Mouse (Mus musculus): ENCODE data around the gene Phf23. TPM values are rescaled to one million over a fixed set of nuclear protein-coding genes. Genes with fewer than 3 reads are reported as not detected.

Phf23 gene
- polyA plus RNA-seq, 1 experiment from 2014 or later = 57.7 TPM

GRCm38 (mm10) chr11:70030651-70031320, 35.2 kb downstream of the Phf23 start:
- Histone ChIP-seq H3K9ac (replicated peaks; ENCODE audit: low read length) (no peak overlapping the region), H3K4me1 (ENCODE audit: control insufficient read depth, insufficient read depth, low read length) (peaks cover 13% of the 10 kb centered on the region), H3K27me3 (ENCODE audit: control insufficient read depth, insufficient read depth, low read length) (no peaks in the 10 kb centered on the region), H3K4me3 (ENCODE audit: low read depth, low read length) (no peak overlapping the region), H3K4me2 (ENCODE audit: low read depth, low read length) (no peak overlapping the region), H3K27ac (replicated peaks; ENCODE audit: low read depth, low read length) (no peak overlapping the region; the same call in 1 of the 2 replicates), H3K9me3 (replicated peaks; ENCODE audit: control insufficient read depth, low read length) (no peaks in the 10 kb centered on the region), H3K36me3 (replicated peaks; ENCODE audit: control insufficient read depth, insufficient read depth, low read depth, low read length) (peaks cover 9% of the 10 kb centered on the region)
- DNase-seq (ENCODE audit: low spot score) = no peak
- 96% methylated on average over 28 of the region's 28 CpGs for WGBS
- no peak for ATAC-seq (replicated peaks; ENCODE audit: insufficient number of reproducible peaks, low FRiP score, low TSS enrichment, low read depth)

- H3K9ac ChIP-seq (replicated peaks; ENCODE audit: low read length) = no peak overlapping the region
These were observed 35.7 kb downstream of the Phf23 start for GRCm38 (mm10) chr11:70031321-70031670.

DNA sequence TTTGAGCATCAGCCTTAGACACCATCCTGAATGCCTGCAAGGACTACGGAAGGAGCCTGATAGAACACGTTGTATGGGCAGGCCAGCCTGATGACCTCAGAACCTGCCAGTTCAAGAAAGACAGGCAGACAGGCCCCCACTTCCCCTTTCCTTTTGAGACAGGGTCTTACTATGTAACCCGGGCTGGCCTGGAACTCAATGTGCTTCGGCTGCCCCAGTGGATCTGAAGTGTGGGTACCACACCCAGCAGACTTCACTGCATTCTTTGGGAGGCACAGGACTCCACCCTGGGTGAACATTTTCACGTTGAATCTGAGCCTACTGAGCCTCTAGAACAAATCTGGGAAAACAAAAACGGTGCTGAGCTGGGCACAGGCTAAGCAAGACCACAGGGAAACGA, 42.6 kb downstream of the Phf23 start:
- no peaks in the 10 kb centered on the region for H3K27me3 ChIP-seq (ENCODE audit: control insufficient read depth, insufficient read depth, low read length)
- H3K36me3 ChIP-seq (replicated peaks; ENCODE audit: control insufficient read depth, insufficient read depth, low read depth, low read length) = no peaks in the 10 kb centered on the region; the same call in none of the 2 replicates
- WGBS = 80% methylated on average over 7 of the region's 7 CpGs

More at GRCm38 (mm10) chr11:70031321-70031670, 35.7 kb downstream of the Phf23 start:
- Histone ChIP-seq H3K4me1 (ENCODE audit: control insufficient read depth, insufficient read depth, low read length) (peaks cover 13% of the 10 kb centered on the region), H3K27ac (replicated peaks; ENCODE audit: low read depth, low read length) (no peak overlapping the region), H3K4me2 (ENCODE audit: low read depth, low read length) (no peak overlapping the region), H3K4me3 (ENCODE audit: low read depth, low read length) (no peak overlapping the region), H3K36me3 (replicated peaks; ENCODE audit: control insufficient read depth, insufficient read depth, low read depth, low read length) (peaks cover 9% of the 10 kb centered on the region), H3K27me3 (ENCODE audit: control insufficient read depth, insufficient read depth, low read length) (no peaks in the 10 kb centered on the region), H3K9me3 (replicated peaks; ENCODE audit: control insufficient read depth, low read length) (no peaks in the 10 kb centered on the region)
- DNase-seq (ENCODE audit: low spot score) (no peak), ATAC-seq (replicated peaks; ENCODE audit: insufficient number of reproducible peaks, low FRiP score, low TSS enrichment, low read depth) (no peak)
- 97% methylated on average over 11 of the region's 11 CpGs for WGBS

GRCm38 (mm10) chr11:70039631-70040030, 44.1 kb downstream of the Phf23 start:
- 91% methylated on average over 10 of the region's 10 CpGs for WGBS
- ATAC-seq (replicated peaks; ENCODE audit: insufficient number of reproducible peaks, low FRiP score, low TSS enrichment, low read depth) (no peak), DNase-seq (ENCODE audit: low spot score) (no peak)
- no peaks in the 10 kb centered on the region for H3K4me1 ChIP-seq (ENCODE audit: control insufficient read depth, insufficient read depth, low read length)
- no peak overlapping the region for H3K27ac ChIP-seq (replicated peaks; ENCODE audit: low read depth, low read length)
- no peaks in the 10 kb centered on the region for H3K27me3 ChIP-seq (ENCODE audit: control insufficient read depth, insufficient read depth, low read length)
- H3K9ac ChIP-seq (replicated peaks; ENCODE audit: low read length) = no peak overlapping the region
- H3K9me3 ChIP-seq (replicated peaks; ENCODE audit: control insufficient read depth, low read length) = no peaks in the 10 kb centered on the region
- no peak overlapping the region for H3K4me3 ChIP-seq (ENCODE audit: low read depth, low read length)
- H3K4me2 ChIP-seq (ENCODE audit: low read depth, low read length) = no peak overlapping the region
- peaks cover 2% of the 10 kb centered on the region for H3K36me3 ChIP-seq (replicated peaks; ENCODE audit: control insufficient read depth, insufficient read depth, low read depth, low read length)

More for the DNA sequence above, 42.6 kb downstream of the Phf23 start:
- no peak overlapping the region for H3K27ac ChIP-seq (replicated peaks; ENCODE audit: low read depth, low read length)
- ATAC-seq (replicated peaks; ENCODE audit: insufficient number of reproducible peaks, low FRiP score, low TSS enrichment, low read depth) = no peak
- H3K9ac ChIP-seq (replicated peaks; ENCODE audit: low read length) = no peak overlapping the region
- no peak overlapping the region for H3K4me2 ChIP-seq (ENCODE audit: low read depth, low read length)
- no peaks in the 10 kb centered on the region for H3K4me1 ChIP-seq (ENCODE audit: control insufficient read depth, insufficient read depth, low read length)
- no peak overlapping the region for H3K4me3 ChIP-seq (ENCODE audit: low read depth, low read length)
- H3K9me3 ChIP-seq (replicated peaks; ENCODE audit: control insufficient read depth, low read length) = no peaks in the 10 kb centered on the region
- no peak for DNase-seq (ENCODE audit: low spot score)

DNA sequence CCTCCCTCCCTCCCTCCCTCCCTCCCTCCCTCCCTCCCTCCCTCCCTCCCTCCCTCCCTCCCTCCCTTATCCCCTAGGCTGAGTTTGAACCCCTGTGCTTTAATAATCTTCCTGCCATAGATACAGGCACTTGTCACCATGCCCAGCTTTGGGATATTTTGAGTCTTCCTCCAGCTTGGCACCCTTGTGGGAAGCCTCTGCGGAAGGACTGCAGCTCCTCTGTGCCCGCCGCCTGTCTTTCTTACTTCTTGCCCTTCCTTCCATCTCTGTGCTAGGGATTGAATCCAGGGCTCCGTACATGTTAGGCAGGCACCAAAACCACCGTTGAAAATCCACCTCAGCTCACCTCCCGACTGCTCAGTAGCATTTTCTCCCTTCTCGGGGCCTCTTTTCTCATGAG, 44.6 kb downstream of the Phf23 start:
- 93% methylated on average over 7 of the region's 7 CpGs for WGBS
- H3K27ac ChIP-seq (replicated peaks; ENCODE audit: low read depth, low read length) = no peak overlapping the region
- H3K4me1 ChIP-seq (ENCODE audit: control insufficient read depth, insufficient read depth, low read length) = no peaks in the 10 kb centered on the region
- no peak for DNase-seq (ENCODE audit: low spot score)
- H3K4me2 ChIP-seq (ENCODE audit: low read depth, low read length) = no peak overlapping the region
- H3K9ac ChIP-seq (replicated peaks; ENCODE audit: low read length) = no peak overlapping the region
- no peaks in the 10 kb centered on the region for H3K9me3 ChIP-seq (replicated peaks; ENCODE audit: control insufficient read depth, low read length)
- H3K27me3 ChIP-seq (ENCODE audit: control insufficient read depth, insufficient read depth, low read length) = no peaks in the 10 kb centered on the region
- H3K36me3 ChIP-seq (replicated peaks; ENCODE audit: control insufficient read depth, insufficient read depth, low read depth, low read length) = peaks cover 2% of the 10 kb centered on the region
- no peak for ATAC-seq (replicated peaks; ENCODE audit: insufficient number of reproducible peaks, low FRiP score, low TSS enrichment, low read depth)
- H3K4me3 ChIP-seq (ENCODE audit: low read depth, low read length) = no peak overlapping the region

- Histone ChIP-seq H3K27me3 (ENCODE audit: control insufficient read depth, insufficient read depth, low read length) (no peaks in the 10 kb centered on the region), H3K4me1 (ENCODE audit: control insufficient read depth, insufficient read depth, low read length) (no peaks in the 10 kb centered on the region), H3K27ac (replicated peaks; ENCODE audit: low read depth, low read length) (no peak overlapping the region), H3K9ac (replicated peaks; ENCODE audit: low read length) (no peak overlapping the region), H3K36me3 (replicated peaks; ENCODE audit: control insufficient read depth, insufficient read depth, low read depth, low read length) (peaks cover 2% of the 10 kb centered on the region), H3K4me2 (ENCODE audit: low read depth, low read length) (no peak overlapping the region), H3K4me3 (ENCODE audit: low read depth, low read length) (no peak overlapping the region), H3K9me3 (replicated peaks; ENCODE audit: control insufficient read depth, low read length) (no peaks in the 10 kb centered on the region)
- ATAC-seq (replicated peaks; ENCODE audit: insufficient number of reproducible peaks, low FRiP score, low TSS enrichment, low read depth) = no peak
- DNase-seq (ENCODE audit: low spot score) = no peak
- 90% methylated on average over 23 of the region's 23 CpGs for WGBS
These were observed 46.9 kb downstream of the Phf23 start for GRCm38 (mm10) chr11:70042309-70043085.

- Histone ChIP-seq H3K4me2 (ENCODE audit: low read depth, low read length) (no peak overlapping the region), H3K9ac (replicated peaks; ENCODE audit: low read length) (no peak overlapping the region), H3K4me1 (ENCODE audit: control insufficient read depth, insufficient read depth, low read length) (no peaks in the 10 kb centered on the region), H3K27me3 (ENCODE audit: control insufficient read depth, insufficient read depth, low read length) (no peaks in the 10 kb centered on the region), H3K4me3 (ENCODE audit: low read depth, low read length) (no peak overlapping the region), H3K27ac (replicated peaks; ENCODE audit: low read depth, low read length) (no peak overlapping the region), H3K36me3 (replicated peaks; ENCODE audit: control insufficient read depth, insufficient read depth, low read depth, low read length) (peaks cover 2% of the 10 kb centered on the region), H3K9me3 (replicated peaks; ENCODE audit: control insufficient read depth, low read length) (no peaks in the 10 kb centered on the region)
- ATAC-seq (replicated peaks; ENCODE audit: insufficient number of reproducible peaks, low FRiP score, low TSS enrichment, low read depth) = no peak
- DNase-seq (ENCODE audit: low spot score) = no peak
- WGBS = 86% methylated on average over 7 of the region's 7 CpGs
These were observed 48.1 kb downstream of the Phf23 start for GRCm38 (mm10) chr11:70043665-70044064.

DNA sequence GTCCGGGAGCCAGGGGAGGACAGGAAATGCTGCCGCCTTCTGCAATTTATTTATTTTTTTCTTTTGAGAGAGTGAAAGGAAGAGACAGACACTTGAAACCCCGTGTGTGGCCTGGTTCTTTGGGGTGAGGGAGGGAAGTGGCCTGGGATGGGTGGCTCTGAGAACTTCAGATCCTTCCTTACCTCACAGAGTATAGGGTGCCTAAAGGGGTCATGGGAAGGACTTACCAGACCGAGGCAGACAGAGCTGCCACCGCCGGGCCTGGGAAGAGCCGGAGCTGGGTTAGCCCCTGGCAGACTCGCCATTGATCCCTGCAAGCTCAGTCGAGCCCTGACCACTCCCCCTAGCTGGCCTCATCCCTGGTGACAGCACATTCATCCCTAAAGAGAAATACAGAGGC, 49.9 kb downstream of the Phf23 start:
- DNase-seq (ENCODE audit: low spot score) = no peak
- 12% methylated on average over 9 of the region's 9 CpGs for WGBS
- Histone ChIP-seq H3K36me3 (replicated peaks; ENCODE audit: control insufficient read depth, insufficient read depth, low read depth, low read length) (peaks cover 2% of the 10 kb centered on the region; the same call in 1 of the 2 replicates), H3K27me3 (ENCODE audit: control insufficient read depth, insufficient read depth, low read length) (no peaks in the 10 kb centered on the region), H3K27ac (replicated peaks; ENCODE audit: low read depth, low read length) (no peak overlapping the region; the same call in 1 of the 2 replicates), H3K9ac (replicated peaks; ENCODE audit: low read length) (0 out of 2 replicates have a peak overlapping the region, but pooled peaks have one; percentile 8), H3K9me3 (replicated peaks; ENCODE audit: control insufficient read depth, low read length) (no peaks in the 10 kb centered on the region), H3K4me3 (ENCODE audit: low read depth, low read length) (no peak overlapping the region), H3K4me2 (ENCODE audit: low read depth, low read length) (no peak overlapping the region), H3K4me1 (ENCODE audit: control insufficient read depth, insufficient read depth, low read length) (no peaks in the 10 kb centered on the region)
- ATAC-seq (replicated peaks; ENCODE audit: insufficient number of reproducible peaks, low FRiP score, low TSS enrichment, low read depth) = no peak; the same call in 1 of the 2 replicates

Measured in embryonic facial prominence, embryonic 11.5 days (tissue).